Mouse (Mus musculus) neural tube, embryonic 13.5 days (tissue): ENCODE results near the gene Shprh. TPM values are rescaled to one million over a fixed set of nuclear protein-coding genes. Genes with fewer than 3 reads are reported as not detected.
"Not testable (repeated sequence)": the region's sequence is repeated elsewhere in the genome, so short reads cannot be mapped to it uniquely, and the experiment has no call there.

Source experiments
- ATAC-seq: fragments of 200-750 bp; cut with Nextera tagmentation; 2 replicates; pipeline ENCODE4 v1.8.0; 2017; ENCODE audit warnings: low read depth, mild to moderate bottlenecking, moderate TSS enrichment, moderate library complexity
- H3K27ac ChIP-seq: fragments of 300-500 bp; sonication (generic); replicated peaks from 2 replicates; pipeline ENCODE4 v1.5.1; 2015; ENCODE audit warnings: moderate library complexity, mild to moderate bottlenecking, inconsistent platforms
- H3K27me3 ChIP-seq: fragments of 300-500 bp; sonication (generic); 2 replicates; pipeline ENCODE4 v1.6.1; 2015; ENCODE audit warnings: mild to moderate bottlenecking, inconsistent platforms
- H3K36me3 ChIP-seq: fragments of 300-500 bp; sonication (generic); 2 replicates; pipeline ENCODE4 v1.6.1; 2015; ENCODE audit warnings: mild to moderate bottlenecking, inconsistent platforms
- H3K4me1 ChIP-seq: fragments of 300-500 bp; sonication (generic); replicated peaks from 2 replicates; pipeline ENCODE4 v1.6.1; 2015; ENCODE audit warnings: inconsistent platforms
- H3K4me2 ChIP-seq: fragments of 300-500 bp; sonication (generic); 2 replicates; pipeline ENCODE4 v1.6.1; 2015; ENCODE audit warnings: inconsistent platforms, mild to moderate bottlenecking, moderate library complexity
- H3K4me3 ChIP-seq: fragments of 300-500 bp; sonication (generic); 2 replicates; pipeline ENCODE4 v1.5.1; 2015; ENCODE audit warnings: mild to moderate bottlenecking, inconsistent platforms
- H3K9ac ChIP-seq: fragments of 300-500 bp; sonication (generic); 2 replicates; pipeline ENCODE4 v1.6.1; 2015; ENCODE audit warnings: moderate library complexity, mild to moderate bottlenecking, inconsistent platforms
- H3K9me3 ChIP-seq: fragments of 300-500 bp; sonication (generic); 2 replicates; pipeline ENCODE4 v1.6.1; 2016; ENCODE audit warnings: inconsistent platforms
- WGBS: fragments of 180-500 bp; shearing (Covaris S2); methylation state at CpG from one replicate; pipeline ENCODE4 v1.1.7; 2015; 5-methylcytosine and 5-hydroxymethylcytosine counted together
- polyA plus RNA-seq: library from polyadenylated mRNA; unstranded; fragments of >200 nt; fragmentation: Nextera tagmentation; extraction: Ambion mirVana; gene quantifications from 2 replicates; pipeline ENCODE4 v1.2.1, GENCODE M21; 2015

Shprh gene
- polyA plus RNA-seq, 1 experiment from 2014 or later, result 20.1 TPM

- 82% methylated on average over 4 of the region's 4 CpGs for WGBS
- H3K27me3 ChIP-seq, H3K27ac ChIP-seq: not testable (repeated sequence)
Measured at GRCm38 (mm10) chr10:11253581-11253980, 104.4 kb downstream of the Shprh start.

GRCm38 (mm10) chr10:11260119-11260518 lies 110.9 kb downstream of the Shprh start:
- Histone ChIP-seq H3K27ac (no peak overlapping the region), H3K4me3 (no peak overlapping the region), H3K4me1 (no peaks in the 10 kb centered on the region), H3K36me3 (no peaks in the 10 kb centered on the region), H3K9me3 (0 out of 2 replicates have a peak, but pooled peaks cover 4% of the 10 kb centered on the region), H3K4me2 (no peak overlapping the region), H3K27me3 (no peaks in the 10 kb centered on the region), H3K9ac (no peak overlapping the region)
- ATAC-seq, result no peak

More at GRCm38 (mm10) chr10:11253581-11253980, 104.4 kb downstream of the Shprh start:
- ATAC-seq, H3K4me2 ChIP-seq, H3K4me3 ChIP-seq, H3K36me3 ChIP-seq, H3K9me3 ChIP-seq, H3K4me1 ChIP-seq, H3K9ac ChIP-seq: not testable (repeated sequence)

- not testable (repeated sequence) for H3K4me3 ChIP-seq, H3K27me3 ChIP-seq, ATAC-seq, H3K9me3 ChIP-seq, H3K4me2 ChIP-seq, H3K36me3 ChIP-seq, H3K9ac ChIP-seq, H3K27ac ChIP-seq, H3K4me1 ChIP-seq
- 87% methylated on average over 2 of the region's 2 CpGs for WGBS
Measured at GRCm38 (mm10) chr10:11262292-11262691, 113.1 kb downstream of the Shprh start.

GRCm38 (mm10) chr10:11263795-11264194 lies 114.6 kb downstream of the Shprh start:
- not testable (repeated sequence) for H3K4me2 ChIP-seq, H3K27ac ChIP-seq, H3K36me3 ChIP-seq, H3K4me1 ChIP-seq, H3K27me3 ChIP-seq, H3K4me3 ChIP-seq, ATAC-seq, H3K9ac ChIP-seq, H3K9me3 ChIP-seq
- WGBS, result 89% methylated on average over 2 of the region's 2 CpGs

Other genes with a start within 250 kb of the Shprh start
- gene Grm1, start 67.1 kb upstream of the Shprh start, polyA plus RNA-seq, result 1.7 TPM in 2 replicates
- 21.2 and 25.2 TPM in 2 replicates for gene Fbxo30, start 131.9 kb downstream of the Shprh start, polyA plus RNA-seq
- 0.39 and 0.74 TPM in 2 replicates for gene Epm2a, start 194.0 kb downstream of the Shprh start, polyA plus RNA-seq